Mouse (Mus musculus): ENCODE measurements around the gene Ralgapa2. TPM values are rescaled to one million over a fixed set of nuclear protein-coding genes. Genes with fewer than 3 reads are reported as not detected.

Ralgapa2 gene
- polyA plus RNA-seq, 1 experiment from 2014 or later: 6.5 TPM

DNA sequence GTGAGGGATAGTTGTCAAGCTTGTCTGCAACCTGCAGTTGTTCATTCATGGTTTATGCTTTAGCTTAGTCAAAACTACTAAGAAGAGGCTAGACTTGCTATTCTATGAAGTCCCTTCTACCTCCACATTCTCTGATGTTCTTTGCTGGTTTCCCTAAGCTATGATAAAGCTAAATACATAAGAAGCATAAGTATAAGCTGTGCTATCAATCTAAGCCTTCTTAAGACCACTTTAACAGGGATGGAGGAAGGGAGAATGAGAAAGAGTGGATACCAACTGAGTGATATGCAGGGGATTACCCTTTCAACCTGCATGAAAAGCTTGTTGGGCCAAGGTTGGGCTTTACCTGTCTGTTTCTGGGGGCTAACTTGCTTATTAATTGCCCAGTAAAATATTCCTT is 256.5 kb downstream of the Ralgapa2 start:
- Histone ChIP-seq H3K27me3 (replicated peaks) (no peaks in the 10 kb centered on the region; the same call in 1 of the 2 replicates), H3K9me3 (no peaks in the 10 kb centered on the region), H3K36me3 (no peaks in the 10 kb centered on the region), H3K4me1 (peaks cover 32% of the 10 kb centered on the region), H3K4me3 (no peak overlapping the region), H3K9ac (no peak overlapping the region), H3K4me2 (no peak overlapping the region), H3K27ac (replicated peaks) (no peak overlapping the region)
- no peak for ATAC-seq (ENCODE audit: extremely low read depth, insufficient number of reproducible peaks, low FRiP score, low TSS enrichment)

DNA sequence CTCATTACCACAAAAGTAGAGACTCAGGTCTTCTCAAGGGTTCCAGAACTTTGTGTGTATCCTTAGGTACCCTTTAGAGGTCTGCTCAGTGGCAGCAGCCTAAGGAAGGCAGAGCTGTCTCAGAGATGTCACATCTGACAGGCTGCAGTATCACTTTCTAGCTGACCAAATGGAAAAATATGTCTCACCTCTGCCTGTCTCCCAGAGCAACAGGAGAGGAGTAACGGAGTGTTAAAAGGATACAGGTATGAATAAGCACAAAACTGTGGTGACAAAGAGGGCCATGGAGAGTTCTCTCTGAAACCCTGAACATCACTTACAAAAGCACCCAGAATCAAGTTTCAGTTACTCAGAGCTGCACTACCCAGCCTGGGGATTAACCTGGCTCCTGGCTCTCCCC is 257.8 kb downstream of the Ralgapa2 start:
- no peaks in the 10 kb centered on the region for H3K9me3 ChIP-seq
- no peak overlapping the region for H3K4me3 ChIP-seq
- H3K27me3 ChIP-seq (replicated peaks): no peaks in the 10 kb centered on the region
- no peak overlapping the region for H3K9ac ChIP-seq
- H3K27ac ChIP-seq (replicated peaks): no peak overlapping the region
- 0 out of 2 replicates have a peak, but pooled peaks cover under 1% of the 10 kb centered on the region for H3K36me3 ChIP-seq
- peaks cover 25% of the 10 kb centered on the region for H3K4me1 ChIP-seq
- WGBS: 59% methylated on average over 1 of the region's 1 CpGs
- no peak for ATAC-seq (ENCODE audit: extremely low read depth, insufficient number of reproducible peaks, low FRiP score, low TSS enrichment)
- H3K4me2 ChIP-seq: no peak overlapping the region

DNA sequence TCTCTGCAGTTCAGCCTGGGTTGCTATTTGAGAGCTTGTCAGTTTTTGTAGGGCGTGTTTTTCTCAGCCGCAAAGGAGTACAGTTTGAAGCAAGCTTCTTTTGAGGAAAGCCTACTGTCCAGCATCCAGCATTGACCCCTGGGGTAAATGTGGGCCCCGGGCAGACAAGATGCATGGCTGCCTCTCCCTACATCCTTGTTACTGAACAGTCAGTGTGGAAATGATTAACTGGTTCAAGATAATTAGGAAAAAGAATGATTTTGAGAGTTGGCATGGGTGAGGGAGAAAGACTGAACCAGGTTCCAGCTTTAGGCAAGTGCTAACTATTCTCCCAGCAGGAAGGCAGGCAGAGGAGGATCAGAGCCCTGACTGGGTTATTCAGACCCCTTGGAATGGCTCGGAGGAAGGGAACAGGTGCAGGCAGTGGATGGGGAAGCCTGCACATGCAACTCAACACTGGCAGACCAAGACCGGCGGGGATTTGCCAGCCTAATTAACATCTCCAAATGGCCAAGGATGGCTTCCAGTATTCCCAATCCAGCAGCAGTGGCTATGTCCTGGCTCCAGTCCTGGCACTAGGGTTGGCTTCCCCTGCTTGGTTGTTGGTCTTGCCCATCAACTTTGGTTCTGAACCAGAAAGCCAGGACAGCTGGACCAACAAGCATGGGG is 261.8 kb downstream of the Ralgapa2 start:
- H3K27me3 ChIP-seq (replicated peaks): no peaks in the 10 kb centered on the region
- H3K9ac ChIP-seq: no peak overlapping the region
- ATAC-seq (ENCODE audit: extremely low read depth, insufficient number of reproducible peaks, low FRiP score, low TSS enrichment): no peak
- 0 out of 2 replicates have a peak, but pooled peaks cover 2% of the 10 kb centered on the region for H3K36me3 ChIP-seq
- 79% methylated on average over 6 of the region's 6 CpGs for WGBS
- no peak overlapping the region for H3K4me2 ChIP-seq
- H3K27ac ChIP-seq (replicated peaks): no peak overlapping the region
- H3K4me1 ChIP-seq: peaks cover 22% of the 10 kb centered on the region
- no peaks in the 10 kb centered on the region for H3K9me3 ChIP-seq
- no peak overlapping the region for H3K4me3 ChIP-seq

DNA sequence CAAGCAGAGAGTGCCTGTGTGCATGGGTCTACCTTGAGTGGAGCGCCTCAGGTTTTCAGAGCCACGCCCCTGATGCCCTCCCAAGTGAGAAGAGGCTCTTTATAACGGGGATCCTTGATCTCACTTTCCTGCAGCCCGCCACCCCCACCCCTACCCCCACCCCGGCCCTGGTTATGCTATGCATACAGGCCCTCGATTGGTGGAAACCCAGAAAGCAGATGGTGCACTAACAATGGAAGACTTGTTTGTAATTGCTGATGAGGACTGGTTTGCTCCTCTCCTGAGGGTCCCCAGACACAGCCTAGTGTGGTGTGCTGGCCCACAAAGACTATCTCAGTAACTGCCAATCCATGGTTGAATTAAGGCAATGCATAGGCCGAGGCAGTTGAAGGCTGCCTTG is 263.1 kb downstream of the Ralgapa2 start:
- H3K4me3 ChIP-seq: no peak overlapping the region
- H3K27me3 ChIP-seq (replicated peaks): no peaks in the 10 kb centered on the region
- no peak for ATAC-seq (ENCODE audit: extremely low read depth, insufficient number of reproducible peaks, low FRiP score, low TSS enrichment)
- WGBS: 76% methylated on average over 7 of the region's 7 CpGs
- H3K9ac ChIP-seq: no peak overlapping the region
- H3K4me2 ChIP-seq: no peak overlapping the region
- H3K4me1 ChIP-seq: peaks cover 28% of the 10 kb centered on the region
- H3K27ac ChIP-seq (replicated peaks): no peak overlapping the region
- H3K9me3 ChIP-seq: no peaks in the 10 kb centered on the region
- H3K36me3 ChIP-seq: peaks cover 13% of the 10 kb centered on the region; the same call in 1 of the 2 replicates

DNA sequence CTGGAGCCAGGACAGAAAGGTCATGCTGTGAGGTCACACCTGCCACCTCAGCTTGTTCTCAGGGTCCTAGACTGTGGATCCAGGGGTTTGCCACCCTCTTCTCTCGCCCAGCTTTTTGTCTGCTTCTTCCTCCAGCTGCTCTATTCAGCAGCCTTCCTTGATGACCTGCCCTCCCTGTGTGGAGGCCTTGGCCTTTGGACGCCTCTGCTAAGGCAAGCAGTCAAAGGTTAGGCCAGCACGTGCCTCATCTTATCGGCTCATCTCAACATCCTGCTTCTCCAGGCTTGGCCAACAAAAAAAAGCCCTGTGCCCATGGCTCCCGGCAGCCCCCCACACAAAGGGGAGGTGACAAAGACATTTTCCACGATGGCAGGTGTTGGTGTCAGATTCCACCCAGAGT is 264.6 kb downstream of the Ralgapa2 start:
- Histone ChIP-seq H3K4me1 (peaks cover 28% of the 10 kb centered on the region), H3K9ac (no peak overlapping the region), H3K27me3 (replicated peaks) (no peaks in the 10 kb centered on the region), H3K36me3 (peaks cover 15% of the 10 kb centered on the region; the same call in 1 of the 2 replicates), H3K4me2 (no peak overlapping the region), H3K9me3 (no peaks in the 10 kb centered on the region), H3K4me3 (no peak overlapping the region), H3K27ac (replicated peaks) (no peak overlapping the region)
- ATAC-seq (ENCODE audit: extremely low read depth, insufficient number of reproducible peaks, low FRiP score, low TSS enrichment): no peak
- 31% methylated on average over 6 of the region's 6 CpGs for WGBS

DNA sequence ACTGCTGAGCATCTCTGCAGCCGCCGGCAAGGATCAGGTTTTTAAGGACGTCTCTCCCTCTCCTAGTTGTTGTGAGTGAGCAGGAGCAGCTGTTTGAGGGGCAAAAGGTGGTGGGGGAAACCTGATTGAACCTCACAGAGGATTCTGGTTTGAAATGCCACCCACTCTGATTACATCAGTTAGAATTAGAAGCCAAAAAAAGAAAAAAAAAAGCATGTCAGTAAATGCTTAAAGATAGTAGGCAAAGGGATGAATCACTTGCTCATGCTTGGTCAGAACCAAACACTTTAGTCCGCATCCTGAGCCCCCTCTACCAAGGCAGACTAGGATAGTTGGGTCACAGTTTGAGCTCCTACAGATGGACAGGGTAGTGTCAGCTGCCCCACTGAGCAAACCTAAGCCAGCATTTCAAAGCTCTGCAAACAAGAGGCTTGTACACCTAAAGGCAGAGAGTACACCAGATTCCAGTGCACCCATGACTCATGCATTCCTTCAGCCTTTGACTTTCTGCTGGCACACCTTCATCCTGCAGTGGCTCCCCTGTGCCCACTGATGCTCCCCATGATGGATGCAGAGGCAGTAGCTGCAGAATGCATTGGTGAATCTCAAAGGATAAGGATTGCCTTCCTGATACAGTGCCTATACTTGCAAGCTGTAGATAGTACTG is 265.6 kb downstream of the Ralgapa2 start:
- Histone ChIP-seq H3K4me2 (no peak overlapping the region), H3K27ac (replicated peaks) (no peak overlapping the region), H3K4me3 (no peak overlapping the region), H3K36me3 (peaks cover 15% of the 10 kb centered on the region; the same call in 1 of the 2 replicates), H3K27me3 (replicated peaks) (no peaks in the 10 kb centered on the region), H3K9ac (no peak overlapping the region), H3K9me3 (no peaks in the 10 kb centered on the region), H3K4me1 (peaks cover 28% of the 10 kb centered on the region)
- ATAC-seq (ENCODE audit: extremely low read depth, insufficient number of reproducible peaks, low FRiP score, low TSS enrichment): no peak
- 72% methylated on average over 4 of the region's 4 CpGs for WGBS

DNA sequence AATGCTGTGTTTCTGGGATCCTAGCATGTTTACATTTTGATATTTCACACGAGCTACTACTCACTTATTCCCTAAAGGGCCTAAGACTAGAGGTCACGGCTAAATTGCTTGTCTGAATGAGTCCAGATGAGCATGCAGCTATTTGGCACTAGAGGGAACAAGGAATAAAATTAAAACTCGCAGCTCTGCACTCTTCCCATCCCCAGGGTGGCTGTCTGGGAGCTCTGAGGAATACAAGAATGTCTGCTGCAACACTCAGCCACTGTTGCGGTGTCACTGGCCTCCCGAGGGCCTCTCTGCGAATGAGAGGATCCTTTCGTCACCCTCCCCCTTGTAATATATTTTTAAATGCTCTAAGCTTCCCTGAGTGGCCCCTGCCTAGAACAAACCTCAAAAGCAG is 266.7 kb downstream of the Ralgapa2 start:
- no peak for ATAC-seq (ENCODE audit: extremely low read depth, insufficient number of reproducible peaks, low FRiP score, low TSS enrichment)
- no peak overlapping the region for H3K27ac ChIP-seq (replicated peaks)
- no peak overlapping the region for H3K4me3 ChIP-seq
- H3K4me1 ChIP-seq: peaks cover 28% of the 10 kb centered on the region
- no peak overlapping the region for H3K4me2 ChIP-seq
- H3K36me3 ChIP-seq: peaks cover 15% of the 10 kb centered on the region; the same call in 1 of the 2 replicates
- WGBS: 43% methylated on average over 7 of the region's 7 CpGs
- H3K27me3 ChIP-seq (replicated peaks): no peaks in the 10 kb centered on the region
- no peaks in the 10 kb centered on the region for H3K9me3 ChIP-seq
- peak overlapping the region; percentile 19; the same call in 1 of the 2 replicates for H3K9ac ChIP-seq

DNA sequence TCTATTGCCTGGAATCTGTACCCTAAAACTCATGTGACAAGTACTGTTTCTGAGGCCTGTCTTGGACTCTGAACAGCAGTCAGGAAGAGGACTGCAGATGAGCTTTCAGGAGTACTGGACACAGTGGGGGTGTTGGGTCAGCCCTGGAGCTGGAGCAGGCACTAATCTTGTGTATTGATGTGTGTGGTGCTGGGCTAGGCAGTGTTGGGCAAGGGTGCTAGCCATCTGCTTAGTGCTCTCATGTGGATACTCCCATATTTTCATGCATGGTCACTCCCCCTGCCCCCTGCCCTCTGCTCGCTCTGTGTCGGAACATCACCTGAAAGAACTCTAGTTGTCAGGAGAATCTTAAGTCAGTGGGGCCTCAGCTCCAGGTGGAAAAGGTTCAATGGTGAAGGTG is 268.1 kb downstream of the Ralgapa2 start:
- Histone ChIP-seq H3K9ac (no peak overlapping the region), H3K4me2 (no peak overlapping the region), H3K36me3 (peaks cover 13% of the 10 kb centered on the region; the same call in 1 of the 2 replicates), H3K27ac (replicated peaks) (no peak overlapping the region), H3K27me3 (replicated peaks) (no peaks in the 10 kb centered on the region), H3K4me3 (no peak overlapping the region), H3K4me1 (peaks cover 28% of the 10 kb centered on the region), H3K9me3 (no peaks in the 10 kb centered on the region)
- WGBS: 87% methylated on average over 2 of the region's 2 CpGs
- ATAC-seq (ENCODE audit: extremely low read depth, insufficient number of reproducible peaks, low FRiP score, low TSS enrichment): no peak

DNA sequence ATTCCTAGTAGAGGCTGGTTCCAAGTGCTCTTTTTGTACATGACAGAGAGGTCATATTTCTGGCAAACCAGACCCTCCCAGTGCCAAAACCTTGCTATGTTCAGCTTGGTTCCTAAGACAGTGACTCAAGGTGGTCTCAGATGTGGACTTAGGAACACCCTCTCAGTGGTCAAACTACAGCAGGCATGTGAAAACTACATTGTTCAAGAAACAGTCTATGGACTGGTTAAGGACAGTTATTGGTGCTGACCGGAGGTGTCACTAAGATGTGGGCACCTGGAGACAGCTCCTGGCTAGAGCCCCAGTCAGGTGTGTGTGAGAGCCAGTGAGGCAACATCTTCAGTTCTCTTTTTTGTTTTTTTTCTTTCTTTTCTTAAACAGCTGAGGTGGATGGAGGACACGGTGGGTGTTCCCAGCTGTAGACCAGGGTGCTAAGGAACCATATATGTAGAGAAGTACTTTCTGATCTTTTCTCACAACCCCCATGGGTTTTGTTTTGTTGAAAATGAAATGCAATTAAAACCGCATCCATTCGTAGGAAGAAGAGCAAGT is 272.9 kb downstream of the Ralgapa2 start:
- Histone ChIP-seq H3K36me3 (peaks cover 5% of the 10 kb centered on the region; the same call in 1 of the 2 replicates), H3K27me3 (replicated peaks) (no peaks in the 10 kb centered on the region), H3K9me3 (no peaks in the 10 kb centered on the region), H3K27ac (replicated peaks) (no peak overlapping the region), H3K4me3 (no peak overlapping the region), H3K4me2 (no peak overlapping the region), H3K4me1 (no peaks in the 10 kb centered on the region), H3K9ac (no peak overlapping the region)
- ATAC-seq (ENCODE audit: extremely low read depth, insufficient number of reproducible peaks, low FRiP score, low TSS enrichment): no peak
- 82% methylated on average over 4 of the region's 4 CpGs for whole genome bisulfite sequencing

DNA sequence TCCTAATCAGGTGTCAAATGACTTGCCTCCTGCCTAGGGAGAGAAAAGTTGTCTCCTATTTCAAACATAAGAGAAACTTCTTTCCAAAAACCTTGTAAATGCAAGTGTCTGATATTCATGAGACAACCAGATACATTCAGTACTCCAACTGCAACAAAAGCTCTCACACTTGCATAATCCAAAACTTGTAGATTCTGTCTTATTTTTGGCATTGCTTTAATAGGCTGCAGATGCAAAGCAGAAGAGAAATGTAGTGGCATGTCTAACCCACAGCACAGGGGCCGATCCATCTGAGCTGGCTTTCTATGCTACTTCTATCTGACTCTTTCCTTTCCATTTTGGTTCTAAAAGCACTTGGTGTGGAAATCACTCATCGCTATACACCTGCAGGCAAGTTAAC is 280.7 kb downstream of the Ralgapa2 start:
- H3K4me3 ChIP-seq: no peak overlapping the region
- H3K27me3 ChIP-seq (replicated peaks): peaks cover 27% of the 10 kb centered on the region
- no peak overlapping the region for H3K9ac ChIP-seq
- H3K4me1 ChIP-seq: no peaks in the 10 kb centered on the region
- H3K4me2 ChIP-seq: no peak overlapping the region
- H3K36me3 ChIP-seq: no peaks in the 10 kb centered on the region
- no peaks in the 10 kb centered on the region for H3K9me3 ChIP-seq
- H3K27ac ChIP-seq (replicated peaks): no peak overlapping the region
- 78% methylated on average over 2 of the region's 2 CpGs for WGBS
- ATAC-seq (ENCODE audit: extremely low read depth, insufficient number of reproducible peaks, low FRiP score, low TSS enrichment): no peak

DNA sequence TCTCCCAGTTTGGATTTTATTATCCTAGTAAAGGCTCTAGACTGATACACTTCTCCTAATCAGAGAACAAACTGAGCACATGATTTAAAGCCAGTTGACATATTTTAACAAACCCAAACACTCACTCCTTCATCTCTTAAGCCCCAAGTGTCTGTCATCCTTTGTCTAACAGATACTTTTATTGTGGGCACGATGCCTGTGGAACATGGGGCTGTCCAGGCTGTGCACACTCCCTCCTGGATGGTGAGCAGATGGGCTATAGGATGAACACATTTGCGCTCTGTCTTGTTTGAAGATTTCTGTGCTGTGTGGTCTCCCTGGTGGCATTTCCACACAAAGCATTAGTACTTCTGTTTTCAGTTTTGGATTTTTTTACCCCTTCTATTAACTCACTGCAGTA is 283.7 kb downstream of the Ralgapa2 start:
- 70% methylated on average over 2 of the region's 2 CpGs for WGBS
- peaks cover 57% of the 10 kb centered on the region for H3K27me3 ChIP-seq (replicated peaks)

More for the DNA sequence above, 283.7 kb downstream of the Ralgapa2 start:
- Histone ChIP-seq H3K9ac (no peak overlapping the region), H3K4me2 (no peak overlapping the region), H3K27ac (replicated peaks) (no peak overlapping the region), H3K36me3 (no peaks in the 10 kb centered on the region), H3K4me1 (peaks cover 2% of the 10 kb centered on the region), H3K4me3 (no peak overlapping the region), H3K9me3 (no peaks in the 10 kb centered on the region)
- no peak for ATAC-seq (ENCODE audit: extremely low read depth, insufficient number of reproducible peaks, low FRiP score, low TSS enrichment)
